14 mouse cellular contexts compared by ENCODE assay signal in genomic region chr3:69525072-69525529, GRCm38 (mm10).
DNase-seq lines count a peak whose midpoint lies in the region; TF ChIP-seq lines count a peak whose summit lies in the region.
"Had no signal": no experiment of that assay in that cellular context is flagged by ENCODE, and none has a peak within 500 bp of the region (broad histone marks: within the 10 kb centered on the region; RNA-seq: fewer than 3 reads in every experiment).

No protein-coding gene starts in this region.

- dilution Hi-C loops in CH12.LX (cut with MboI; ENCODE audit: extremely low pct_ligation_motif_present, extremely low pct_unique_long_range_greater_than_20kb, low sequenced_read_pairs) = no loop called here

- 0 out of 2 replicates have a peak, but pooled peaks have one; percentile 29 for TF ChIP-seq EP300 in CH12.LX (IDR thresholded peaks at IDR 0.05; ENCODE audit: low read length)

- H3K9ac ChIP-seq in CH12.LX (ENCODE audit: insufficient read depth, low read depth) = no peak overlapping the region
- H3K9ac ChIP-seq: heart, embryonic 12.5 days; intestine, embryonic 15.5 days; midbrain, embryonic 15.5 days; neural tube, embryonic 12.5 days had no signal

- no peaks in the 10 kb centered on the region for H3K27me3 ChIP-seq in CH12.LX (replicated peaks)
- H3K27me3 ChIP-seq: heart, embryonic 12.5 days; intestine, embryonic 15.5 days; midbrain, embryonic 15.5 days; neural tube, embryonic 12.5 days had no signal

- no peak for TF ChIP-seq CTCF in left cerebral cortex, adult 2 months (IDR thresholded peaks at IDR 0.05)
- no peak for TF ChIP-seq CTCF in CH12.LX (conservative IDR thresholded peaks at IDR 0.05 in 1 of 2, IDR thresholded peaks at IDR 0.05 in 1 of 2; ENCODE audit: low read depth in 2 of 2, low read length in 2 of 2)
- no peak for TF ChIP-seq CTCF in embryonic fibroblast, embryonic 13.5 days (IDR thresholded peaks at IDR 0.05; ENCODE audit: borderline replicate concordance, insufficient read depth, low read length)

- H3K9me3 ChIP-seq in CH12.LX (replicated peaks; ENCODE audit: low read length) = peaks cover 5% of the 10 kb centered on the region
- H3K9me3 ChIP-seq: intestine, embryonic 15.5 days; midbrain, embryonic 15.5 days; neural tube, embryonic 12.5 days had no signal

- peak; percentile 25 for DNase-seq in adrenal gland, postnatal 14 days
- no peak for DNase-seq in adrenal gland, postnatal 4 days (ENCODE audit: low spot score in 2 of 2)
- DNase-seq in left cerebral cortex, adult 2 months (ENCODE audit: extremely low spot score in 1 of 2, low spot score in 2 of 2) = no peak
- no peak for DNase-seq in left cerebral cortex, adult 9 months (ENCODE audit: low spot score in 2 of 2)
- DNase-seq in CH12.LX (ENCODE audit: extremely low read depth) = peak; percentile 33
- no peak for DNase-seq in embryo, embryonic 10 days (ENCODE audit: low spot score)
- DNase-seq in thymus, postnatal 4 days = no peak
- DNase-seq: cerebellum, adult 11 months; heart, postnatal 4 days had no signal

- no peak for TF ChIP-seq RAD21 in CH12.LX (IDR thresholded peaks at IDR 0.05; ENCODE audit: low read depth, low read length)

- peaks cover 4 to 14% of the 10 kb centered on the region in 2 experiments; a peak in 2 of 4 replicates for H3K4me1 ChIP-seq in CH12.LX (ENCODE audit: control insufficient read depth in 1 of 2, insufficient read depth in 2 of 2)
- no peaks in the 10 kb centered on the region for H3K4me1 ChIP-seq in embryonic fibroblast, embryonic 13.5 days (ENCODE audit: control insufficient read depth, insufficient read depth, low read length)
- H3K4me1 ChIP-seq: midbrain, embryonic 15.5 days had no signal

- TF ChIP-seq POLR2A in CH12.LX (IDR thresholded peaks at IDR 0.05; ENCODE audit: low read depth, low read length) = no peak
- TF ChIP-seq POLR2A in embryonic fibroblast, embryonic 13.5 days (IDR thresholded peaks at IDR 0.05; ENCODE audit: low read depth, low read length) = no peak

- H3K36me3 ChIP-seq in CH12.LX (replicated peaks in 1 of 2; ENCODE audit: control insufficient read depth in 1 of 2, insufficient read depth in 1 of 2, low read length in 1 of 2) = no peaks in the 10 kb centered on the region
- H3K36me3 ChIP-seq: heart, embryonic 12.5 days; intestine, embryonic 15.5 days; midbrain, embryonic 15.5 days; neural tube, embryonic 12.5 days had no signal

- no peak overlapping the region for H3K4me2 ChIP-seq in CH12.LX (ENCODE audit: insufficient read depth, low read depth, poor library complexity, severe bottlenecking)
- H3K4me2 ChIP-seq: heart, embryonic 12.5 days; intestine, embryonic 15.5 days; midbrain, embryonic 15.5 days; neural tube, embryonic 12.5 days had no signal

- H3K79me2 ChIP-seq in CH12.LX (replicated peaks; ENCODE audit: control insufficient read depth, extremely low read depth, insufficient read depth, poor library complexity, severe bottlenecking) = no peaks in the 10 kb centered on the region

- intact Hi-C loops in left cerebral cortex, adult 2 months (cut with DNase I) = loop anchor here (5.0 kb wide), 1 partner anchor 208 kb away; the partner anchor contains the start of gene Ppm1l

- 0 out of 2 replicates have a peak overlapping the region, but pooled peaks have one; percentile 48 for H3K27ac ChIP-seq in left cerebral cortex, adult 2 months
- H3K27ac ChIP-seq in CH12.LX (ENCODE audit: insufficient read depth, low read depth) = no peak overlapping the region
- H3K27ac ChIP-seq in embryonic fibroblast, embryonic 13.5 days (ENCODE audit: insufficient read depth, low read length) = 0 out of 2 replicates have a peak overlapping the region, but pooled peaks have one; percentile 2
- H3K27ac ChIP-seq: intestine, embryonic 15.5 days; midbrain, embryonic 15.5 days; neural tube, embryonic 12.5 days had no signal

- no peak overlapping the region for H3K4me3 ChIP-seq in left cerebral cortex, adult 2 months
- no peak overlapping the region for H3K4me3 ChIP-seq in CH12.LX (replicated peaks in 1 of 3; ENCODE audit: low read depth in 2 of 3, low read length in 2 of 3, poor library complexity in 1 of 3)
- H3K4me3 ChIP-seq in embryonic fibroblast, embryonic 13.5 days (ENCODE audit: insufficient read depth, low read length) = no peak overlapping the region
- H3K4me3 ChIP-seq: heart, embryonic 12.5 days; intestine, embryonic 15.5 days; midbrain, embryonic 15.5 days; neural tube, embryonic 12.5 days had no signal

- in situ Hi-C loops in CH12.LX (cut with MboI; ENCODE audit: low pct_ligation_motif_present, low pct_unique_long_range_greater_than_20kb, low sequenced_read_pairs) = no loop called here

TF ChIP-seq in CH12.LX, 34 proteins besides CTCF, POLR2A, EP300 and RAD21:
- TF ChIP-seq JUN (IDR thresholded peaks at IDR 0.05; ENCODE audit: insufficient read depth, low read depth, low read length) (no peak), MXI1 (IDR thresholded peaks at IDR 0.05; ENCODE audit: low read depth, low read length) (no peak), MYC (IDR thresholded peaks at IDR 0.05; ENCODE audit: low read depth, low read length) (no peak), ZKSCAN1 (IDR thresholded peaks at IDR 0.05; ENCODE audit: borderline replicate concordance, low read depth, low read length) (no peak), USF1 (IDR thresholded peaks at IDR 0.05; ENCODE audit: low read depth, low read length) (no peak), UBTF (IDR thresholded peaks at IDR 0.05; ENCODE audit: low read depth, low read length) (no peak), CHD2 (IDR thresholded peaks at IDR 0.05; ENCODE audit: low read length) (no peak), RCOR1 (conservative IDR thresholded peaks at IDR 0.05; ENCODE audit: low read depth, low read length) (no peak), TBP (conservative IDR thresholded peaks at IDR 0.05; ENCODE audit: low read depth, low read length) (no peak), NELFE (IDR thresholded peaks at IDR 0.05; ENCODE audit: low read depth, low read length) (no peak), ETS1 (conservative IDR thresholded peaks at IDR 0.05; ENCODE audit: low read depth, low read length) (no peak), ZNF384 (IDR thresholded peaks at IDR 0.05; ENCODE audit: low read depth, low read length) (no peak), HCFC1 (IDR thresholded peaks at IDR 0.05; ENCODE audit: low read depth, low read length) (no peak), ZC3H11A (IDR thresholded peaks at IDR 0.05; ENCODE audit: low read depth, low read length) (no peak), MAFK (IDR thresholded peaks at IDR 0.05; ENCODE audit: insufficient replicate concordance, low read length) (no peak), TCF12 (IDR thresholded peaks at IDR 0.05; ENCODE audit: low read depth, low read length) (no peak), ZMIZ1 (IDR thresholded peaks at IDR 0.05; ENCODE audit: low read depth, low read length) (no peak)

Comparison
In these comparisons a context has a peak if more than half of its experiments do, and no peak if none do; other contexts are left out.
1. DNase-seq: peak in adrenal gland, postnatal 14 days (single experiment) and CH12.LX (single experiment); none in adrenal gland, postnatal 4 days (0 of 2), left cerebral cortex, adult 2 months (0 of 2), left cerebral cortex, adult 9 months (0 of 2), embryo, embryonic 10 days (single experiment) and thymus, postnatal 4 days (single experiment).